Mouse (Mus musculus) embryonic facial prominence, embryonic 10.5 days (tissue): ENCODE data around the gene Cd3d. TPM values are rescaled to one million over a fixed set of nuclear protein-coding genes. Genes with fewer than 3 reads are reported as not detected.

Source experiments
- DNase-seq: peaks from one replicate; pipeline ENCODE4 v3.0.0-alpha.2; 2017; ENCODE audit warnings: low spot score
- H3K27ac ChIP-seq: fragments of 300-500 bp; sonication (generic); replicated peaks from 2 replicates; pipeline ENCODE4 v1.5.1; 2016; ENCODE audit warnings: mild to moderate bottlenecking
- H3K27me3 ChIP-seq: fragments of 300-500 bp; sonication (generic); replicated peaks from 2 replicates; pipeline ENCODE4 v1.6.1; 2016; ENCODE audit warnings: low read depth, mild to moderate bottlenecking; ENCODE audit not compliant: poor library complexity, severe bottlenecking
- H3K36me3 ChIP-seq: fragments of 300-500 bp; sonication (generic); replicated peaks from 2 replicates; pipeline ENCODE4 v1.6.1; 2016; ENCODE audit warnings: mild to moderate bottlenecking, moderate library complexity
- H3K4me1 ChIP-seq: fragments of 300-500 bp; sonication (generic); 2 replicates; pipeline ENCODE4 v1.6.1; 2016
- H3K4me3 ChIP-seq: fragments of 300-500 bp; sonication (generic); 2 replicates; pipeline ENCODE4 v1.5.1; 2016; ENCODE audit warnings: mild to moderate bottlenecking, moderate library complexity
- H3K9me3 ChIP-seq: fragments of 300-500 bp; sonication (generic); 2 replicates; pipeline ENCODE4 v1.6.1; 2016; ENCODE audit warnings: mild to moderate bottlenecking
- WGBS: fragments of 180-500 bp; shearing (Covaris S2); methylation state at CpG from one replicate; pipeline ENCODE4 v1.1.7; 2016; 5-methylcytosine and 5-hydroxymethylcytosine counted together
- polyA plus RNA-seq: library from polyadenylated mRNA; unstranded; fragments of >200 nt; fragmentation: Nextera tagmentation; extraction: Ambion mirVana; gene quantifications from 2 replicates; pipeline ENCODE4 v1.2.1, GENCODE M21; 2016

Cd3d gene
- polyA plus RNA-seq, 1 experiment from 2014 or later = not detected

DNA sequence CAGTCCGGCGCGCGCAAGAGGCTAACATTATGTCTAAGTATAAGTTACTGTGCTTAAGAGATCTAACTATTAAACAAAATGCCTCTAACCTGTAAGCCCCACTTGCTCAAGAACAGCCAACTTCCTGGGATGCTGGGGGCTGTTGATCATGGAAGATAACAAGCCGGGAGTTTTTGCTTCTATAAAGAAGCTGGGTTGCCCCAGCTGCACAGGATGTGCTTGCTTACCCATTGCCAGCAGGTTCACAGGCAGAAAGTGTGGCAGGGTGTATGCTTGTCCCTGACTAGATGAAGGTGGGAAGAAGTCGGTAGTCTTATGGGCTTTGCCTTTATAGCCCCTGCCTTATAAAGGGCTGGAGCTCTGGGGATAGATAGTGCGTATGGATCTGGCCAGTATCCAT lies 15.0 kb downstream of the Cd3d start:
- 96% methylated on average over 7 of the region's 7 CpGs for WGBS
- Histone ChIP-seq H3K27me3 (0 out of 2 replicates have a peak, but pooled peaks cover 3% of the 10 kb centered on the region), H3K36me3 (no peaks in the 10 kb centered on the region), H3K9me3 (0 out of 2 replicates have a peak, but pooled peaks cover 2% of the 10 kb centered on the region), H3K4me3 (no peak overlapping the region), H3K27ac (no peak overlapping the region), H3K4me1 (no peaks in the 10 kb centered on the region)
- no peak for DNase-seq

DNA sequence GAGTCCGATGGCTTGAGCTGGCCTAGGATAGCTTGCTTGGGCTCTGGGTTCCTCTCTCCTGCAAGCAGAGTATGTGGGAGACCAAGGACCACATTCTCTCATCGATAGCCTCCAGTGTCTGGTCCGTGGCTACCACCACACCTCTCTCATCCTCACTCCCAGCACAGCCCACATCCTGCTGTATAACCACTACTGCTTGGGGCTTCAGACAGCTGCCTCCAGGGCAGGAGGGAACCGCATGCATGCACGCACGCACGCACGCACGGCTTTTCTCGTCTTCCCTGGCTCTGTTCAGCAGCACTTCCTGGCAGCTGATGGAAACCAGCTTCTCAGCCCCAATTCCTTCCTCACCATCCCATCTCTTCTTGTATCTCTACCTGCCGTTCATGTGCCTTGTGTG lies 16.6 kb downstream of the Cd3d start:
- 76% methylated on average over 11 of the region's 11 CpGs for WGBS
- DNase-seq = no peak
- Histone ChIP-seq H3K4me3 (no peak overlapping the region), H3K27me3 (0 out of 2 replicates have a peak, but pooled peaks cover 3% of the 10 kb centered on the region), H3K36me3 (no peaks in the 10 kb centered on the region), H3K27ac (no peak overlapping the region), H3K4me1 (no peaks in the 10 kb centered on the region), H3K9me3 (0 out of 2 replicates have a peak, but pooled peaks cover 2% of the 10 kb centered on the region)

DNA sequence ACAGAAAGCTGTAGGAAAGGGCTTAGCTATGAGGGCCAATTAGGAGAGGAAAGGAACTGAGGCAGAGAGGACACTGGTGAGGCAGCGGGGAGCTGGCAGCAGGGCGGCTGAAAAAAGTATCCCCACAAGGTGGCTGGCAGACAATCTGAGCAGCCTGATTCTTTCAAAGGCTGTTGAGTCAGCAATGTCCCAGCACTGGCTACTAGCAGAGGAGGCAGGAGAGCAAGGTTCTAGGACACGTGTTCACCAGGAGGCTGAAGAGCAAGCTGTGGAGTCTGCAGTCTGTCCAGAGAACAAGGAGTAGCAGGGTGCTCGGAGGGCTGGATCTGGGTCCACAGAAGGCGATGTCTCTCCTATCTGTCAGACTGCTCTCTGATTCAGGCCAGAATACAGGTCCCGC lies 17.6 kb downstream of the Cd3d start:
- 0 out of 2 replicates have a peak, but pooled peaks cover 2% of the 10 kb centered on the region for H3K9me3 ChIP-seq
- 0 out of 2 replicates have a peak, but pooled peaks cover 3% of the 10 kb centered on the region for H3K27me3 ChIP-seq
- 61% methylated on average over 6 of the region's 6 CpGs for WGBS
- H3K36me3 ChIP-seq = no peaks in the 10 kb centered on the region
- H3K4me1 ChIP-seq = no peaks in the 10 kb centered on the region
- H3K4me3 ChIP-seq = no peak overlapping the region
- H3K27ac ChIP-seq = no peak overlapping the region
- DNase-seq = no peak

DNA sequence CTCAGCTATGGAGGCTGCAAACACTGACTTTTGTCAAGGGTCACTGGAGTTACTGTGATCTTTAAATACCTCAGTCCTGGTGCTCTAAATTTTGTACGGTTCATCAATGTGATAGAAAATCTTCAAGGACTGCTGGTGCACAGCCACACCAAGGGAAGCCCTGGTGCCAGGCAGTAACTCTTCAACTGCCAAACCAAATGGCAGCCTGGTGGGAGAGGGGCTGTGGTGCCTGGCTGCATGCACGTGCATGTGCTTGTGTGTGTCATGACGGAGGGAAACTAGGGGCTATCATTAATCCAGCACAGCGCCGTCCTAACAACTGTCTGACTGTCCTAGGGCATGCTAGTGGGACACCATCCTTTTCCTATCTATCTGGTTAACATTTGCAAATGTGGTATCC lies 18.2 kb downstream of the Cd3d start:
- 0 out of 2 replicates have a peak, but pooled peaks cover 3% of the 10 kb centered on the region for H3K27me3 ChIP-seq
- H3K9me3 ChIP-seq = 0 out of 2 replicates have a peak, but pooled peaks cover 2% of the 10 kb centered on the region
- WGBS = 85% methylated on average over 5 of the region's 5 CpGs
- no peak overlapping the region for H3K4me3 ChIP-seq
- no peaks in the 10 kb centered on the region for H3K36me3 ChIP-seq
- H3K4me1 ChIP-seq = no peaks in the 10 kb centered on the region
- DNase-seq = no peak
- no peak overlapping the region for H3K27ac ChIP-seq

DNA sequence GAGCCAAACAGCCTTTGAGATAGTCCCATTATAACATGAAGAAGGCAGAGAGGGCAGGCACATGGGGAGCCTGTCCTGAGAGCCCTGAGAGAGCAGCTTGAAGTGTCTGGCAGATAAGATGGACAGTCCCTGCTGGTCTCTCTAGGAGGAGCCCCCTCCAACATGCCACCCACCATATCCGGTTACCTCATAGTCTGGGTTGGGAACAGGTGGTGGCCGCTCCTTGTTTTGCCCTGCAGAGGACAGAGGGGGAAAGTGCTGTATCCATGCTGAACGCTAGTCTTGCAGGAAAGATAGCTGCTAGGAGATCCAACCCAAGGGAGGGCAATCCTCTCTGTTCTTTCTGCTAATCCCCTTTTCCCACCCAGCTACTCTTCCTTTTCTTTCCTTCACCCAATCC lies 18.7 kb downstream of the Cd3d start:
- H3K4me3 ChIP-seq = no peak overlapping the region
- 0 out of 2 replicates have a peak, but pooled peaks cover 2% of the 10 kb centered on the region for H3K9me3 ChIP-seq
- H3K27me3 ChIP-seq = 0 out of 2 replicates have a peak, but pooled peaks cover 3% of the 10 kb centered on the region
- H3K27ac ChIP-seq = no peak overlapping the region
- H3K4me1 ChIP-seq = no peaks in the 10 kb centered on the region
- WGBS = 69% methylated on average over 3 of the region's 3 CpGs
- DNase-seq = no peak
- no peaks in the 10 kb centered on the region for H3K36me3 ChIP-seq

DNA sequence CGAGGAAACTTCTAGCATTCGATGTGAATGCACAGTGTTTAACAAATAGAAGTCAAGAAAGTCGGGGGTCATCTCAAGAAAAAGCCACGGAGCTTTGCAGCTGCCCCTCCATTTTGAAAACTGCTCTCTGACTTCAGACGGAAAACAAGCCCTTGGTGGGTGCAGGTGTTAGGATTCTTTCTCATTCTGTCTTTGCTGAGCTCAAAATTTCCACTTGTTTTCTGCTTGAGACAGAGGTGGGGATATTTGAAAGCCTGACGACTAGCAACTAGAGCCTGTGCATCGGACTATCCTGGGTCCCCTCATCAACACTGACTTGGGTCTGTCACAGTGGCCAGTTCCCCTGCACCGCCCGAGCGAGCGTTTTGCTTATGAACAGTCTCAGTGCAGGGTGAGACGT lies 25.8 kb downstream of the Cd3d start:
- Histone ChIP-seq H3K36me3 (no peaks in the 10 kb centered on the region), H3K27ac (no peak overlapping the region), H3K4me3 (no peak overlapping the region), H3K4me1 (no peaks in the 10 kb centered on the region; the same call in 1 of the 2 replicates), H3K27me3 (0 out of 2 replicates have a peak, but pooled peaks cover 5% of the 10 kb centered on the region), H3K9me3 (no peaks in the 10 kb centered on the region)
- 78% methylated on average over 12 of the region's 12 CpGs for WGBS
- DNase-seq = no peak

DNA sequence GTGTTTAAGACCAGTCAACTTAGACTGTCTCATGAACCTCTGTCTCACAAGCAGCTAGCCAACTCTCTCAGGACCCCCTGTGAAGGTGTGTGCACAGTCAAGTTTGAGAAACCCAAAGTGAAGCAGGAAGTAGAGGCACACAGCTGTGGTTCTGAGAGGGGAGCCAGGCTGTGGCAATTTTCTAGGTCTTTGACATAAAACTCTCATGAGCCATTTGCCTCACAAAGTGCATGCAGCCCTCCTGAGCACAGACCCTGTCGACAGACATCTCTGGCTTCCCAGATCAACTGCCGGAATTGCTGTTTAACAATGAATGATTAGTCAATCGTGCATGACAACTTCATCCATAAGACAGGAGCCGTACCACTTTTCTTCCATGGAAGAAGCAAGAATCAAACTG lies 26.8 kb downstream of the Cd3d start:
- H3K4me1 ChIP-seq = no peaks in the 10 kb centered on the region; the same call in 1 of the 2 replicates
- H3K27me3 ChIP-seq = 0 out of 2 replicates have a peak, but pooled peaks cover 5% of the 10 kb centered on the region
- H3K27ac ChIP-seq = no peak overlapping the region
- DNase-seq = no peak
- 85% methylated on average over 4 of the region's 4 CpGs for WGBS
- H3K4me3 ChIP-seq = no peak overlapping the region
- H3K9me3 ChIP-seq = no peaks in the 10 kb centered on the region
- no peaks in the 10 kb centered on the region for H3K36me3 ChIP-seq

DNA sequence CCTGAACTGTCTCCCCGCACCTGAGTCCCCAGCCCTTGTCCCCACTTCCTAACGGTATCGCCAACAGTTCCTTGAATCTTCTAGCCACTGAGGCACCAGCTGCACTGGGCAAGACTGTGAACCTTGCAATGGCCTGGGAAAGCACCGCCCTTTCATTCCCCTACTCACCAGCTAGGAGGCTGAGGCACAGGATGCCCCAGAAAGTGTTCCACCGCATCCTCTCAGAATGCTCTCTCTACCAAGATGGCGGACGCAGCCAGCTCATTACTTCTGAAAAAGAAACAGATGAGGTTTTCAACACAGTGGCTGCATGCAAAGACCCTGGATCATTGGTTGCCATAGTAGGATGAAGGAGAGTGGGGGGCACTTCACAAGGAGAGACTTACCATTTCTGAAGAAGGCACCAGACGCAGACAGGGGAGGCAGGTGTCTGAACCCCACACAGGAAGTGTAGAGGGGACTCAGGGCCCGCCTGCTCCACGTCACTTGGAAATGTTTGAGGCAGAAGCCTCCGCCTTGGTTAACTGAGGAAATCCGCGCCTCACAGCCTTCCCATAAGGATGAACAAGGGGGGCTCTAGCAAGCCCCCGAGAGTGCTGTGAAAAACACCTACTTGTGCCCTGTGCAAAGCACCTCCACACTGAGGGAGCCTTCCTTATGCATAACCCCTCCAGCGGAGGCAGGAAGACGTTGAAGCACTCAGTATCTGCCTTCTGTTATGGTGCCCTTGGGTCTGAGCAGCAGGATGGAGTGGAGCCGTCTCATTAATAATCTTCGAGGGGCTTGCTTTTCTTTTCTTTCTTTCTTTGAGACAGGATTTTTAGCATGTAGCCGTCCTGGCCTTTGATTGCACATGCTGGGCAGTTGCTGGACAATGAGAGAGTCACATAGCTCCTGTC lies 27.8 kb downstream of the Cd3d start, which contains the start of gene Cd3e:
Gene Cd3e (minus strand): TSS at position 448 of the 899 bp plus-strand sequence.
- Histone ChIP-seq H3K4me1 (no peaks in the 10 kb centered on the region; the same call in 1 of the 2 replicates), H3K27me3 (0 out of 2 replicates have a peak, but pooled peaks cover 5% of the 10 kb centered on the region), H3K36me3 (no peaks in the 10 kb centered on the region), H3K4me3 (no peak within 1 kb of the TSS), H3K27ac (no peak within 1 kb of the TSS), H3K9me3 (no peaks in the 10 kb centered on the region)
- DNase-seq = no peak
- 86% methylated on average over 19 of the region's 19 CpGs for WGBS

DNA sequence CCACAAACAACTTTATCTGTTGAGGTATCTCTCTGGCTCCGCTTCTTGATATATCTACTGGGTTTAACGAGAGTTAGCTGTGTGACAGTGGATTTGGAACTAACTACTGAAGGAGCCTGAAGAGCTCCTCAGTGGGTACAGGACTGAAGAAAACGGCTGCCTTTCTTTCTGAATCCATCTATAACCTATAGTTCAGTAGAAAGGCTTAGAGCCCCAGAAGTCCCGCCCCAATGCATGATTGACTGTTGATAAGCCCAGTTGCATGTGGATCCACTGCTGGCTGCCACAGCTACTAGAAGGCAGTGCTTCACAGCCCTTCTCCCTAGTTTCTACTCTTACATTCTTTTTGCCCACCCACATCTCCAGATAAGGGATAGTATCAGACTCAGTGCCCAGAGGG lies 28.9 kb downstream of the Cd3d start:
- Histone ChIP-seq H3K9me3 (no peaks in the 10 kb centered on the region), H3K36me3 (no peaks in the 10 kb centered on the region), H3K27ac (no peak overlapping the region), H3K4me1 (no peaks in the 10 kb centered on the region; the same call in 1 of the 2 replicates), H3K4me3 (no peak overlapping the region), H3K27me3 (0 out of 2 replicates have a peak, but pooled peaks cover 5% of the 10 kb centered on the region)
- DNase-seq = no peak
- 74% methylated on average over 4 of the region's 4 CpGs for WGBS

DNA sequence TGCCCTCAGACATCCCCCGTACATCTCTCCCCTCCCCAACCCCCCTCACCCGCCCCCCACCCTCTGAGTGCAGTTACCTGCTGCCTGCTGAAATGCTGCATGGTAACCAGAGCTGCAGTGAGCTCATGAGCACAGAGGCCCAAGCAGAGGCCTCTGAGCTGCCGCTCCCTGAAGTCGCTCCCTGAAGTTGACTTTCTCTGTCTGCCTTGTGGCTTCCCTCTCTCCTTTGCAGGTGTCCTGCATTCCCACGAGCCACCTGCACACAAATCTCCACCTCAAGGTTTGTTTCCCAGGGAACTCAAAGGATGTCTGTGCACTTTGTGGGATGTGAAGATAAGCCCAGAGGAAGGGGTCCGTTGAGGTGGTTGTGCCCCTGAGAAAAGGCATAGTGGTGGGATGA lies 29.7 kb downstream of the Cd3d start:
- no peaks in the 10 kb centered on the region for H3K9me3 ChIP-seq
- H3K36me3 ChIP-seq = no peaks in the 10 kb centered on the region
- 48% methylated on average over 6 of the region's 6 CpGs for WGBS
- H3K4me1 ChIP-seq = no peaks in the 10 kb centered on the region; the same call in 1 of the 2 replicates
- no peak for DNase-seq
- no peak overlapping the region for H3K4me3 ChIP-seq
- 0 out of 2 replicates have a peak, but pooled peaks cover 5% of the 10 kb centered on the region for H3K27me3 ChIP-seq
- no peak overlapping the region for H3K27ac ChIP-seq

DNA sequence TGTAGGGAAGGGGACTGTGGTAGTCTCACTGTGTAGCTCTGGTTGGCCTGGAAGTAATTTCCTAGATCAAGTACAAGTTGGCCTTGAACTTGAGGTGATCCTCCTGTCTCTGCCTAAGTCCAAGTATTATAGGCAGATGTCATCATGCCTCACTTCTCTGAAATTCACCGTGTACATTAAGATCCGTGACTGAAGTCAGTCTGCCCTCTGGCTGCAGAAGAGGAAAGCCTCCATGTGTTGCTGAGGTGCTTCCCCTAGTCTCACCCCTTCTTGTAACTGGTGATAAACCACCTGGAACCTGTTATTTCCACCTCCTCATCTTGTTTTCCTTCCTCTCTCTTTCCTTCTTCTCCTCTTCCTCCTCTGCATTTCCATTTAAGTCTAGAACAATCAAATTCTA lies 33.3 kb downstream of the Cd3d start:
- no peaks in the 10 kb centered on the region; the same call in 1 of the 2 replicates for H3K4me1 ChIP-seq
- H3K27me3 ChIP-seq = 0 out of 2 replicates have a peak, but pooled peaks cover 5% of the 10 kb centered on the region
- 36% methylated on average over 2 of the region's 2 CpGs for WGBS
- no peaks in the 10 kb centered on the region for H3K36me3 ChIP-seq
- H3K9me3 ChIP-seq = no peaks in the 10 kb centered on the region
- no peak for DNase-seq
- H3K27ac ChIP-seq = no peak overlapping the region
- H3K4me3 ChIP-seq = no peak overlapping the region

DNA sequence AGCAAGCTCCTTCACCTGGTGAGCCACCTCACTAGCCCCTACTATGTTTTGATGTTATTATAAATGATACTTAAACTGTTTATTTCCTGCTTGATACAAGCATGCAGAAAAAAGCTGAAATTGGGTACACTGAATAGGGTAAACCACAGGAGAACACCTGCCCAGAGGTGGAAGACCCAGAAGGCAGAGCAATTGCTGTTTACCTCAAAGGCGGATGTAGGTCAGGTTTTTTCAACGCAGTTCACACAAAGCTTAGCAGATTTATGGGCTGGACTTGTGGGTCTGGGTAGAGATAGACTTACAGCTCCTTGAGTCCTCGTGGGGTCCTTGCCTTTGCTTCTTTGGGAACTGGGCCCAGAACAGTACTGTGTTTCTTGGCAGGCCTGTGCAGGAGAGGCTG lies 34.3 kb downstream of the Cd3d start:
- no peak for DNase-seq
- no peak overlapping the region for H3K4me3 ChIP-seq
- 77% methylated on average over 3 of the region's 3 CpGs for WGBS
- no peaks in the 10 kb centered on the region for H3K36me3 ChIP-seq
- H3K9me3 ChIP-seq = no peaks in the 10 kb centered on the region
- no peaks in the 10 kb centered on the region; the same call in 1 of the 2 replicates for H3K4me1 ChIP-seq
- H3K27me3 ChIP-seq = 0 out of 2 replicates have a peak, but pooled peaks cover 3% of the 10 kb centered on the region
- H3K27ac ChIP-seq = no peak overlapping the region
